Mouse (Mus musculus) limb, embryonic 12.5 days (tissue): ENCODE measurements around the gene Itpr2. TPM values are rescaled to one million over a fixed set of nuclear protein-coding genes. Genes with fewer than 3 reads are reported as not detected.

Source experiments
- ATAC-seq: fragments of 200-750 bp; cut with Nextera tagmentation; 2 replicates; pipeline ENCODE4 v1.8.0; 2017; ENCODE audit warnings: low read depth, moderate TSS enrichment; ENCODE audit not compliant: insufficient number of reproducible peaks, insufficient read depth, low FRiP score, low TSS enrichment
- H3K27ac ChIP-seq: fragments of 300-500 bp; sonication (generic); 2 replicates; pipeline ENCODE4 v1.5.1; 2016; ENCODE audit warnings: mild to moderate bottlenecking, moderate library complexity
- H3K27me3 ChIP-seq: fragments of 300-500 bp; sonication (generic); 2 replicates; pipeline ENCODE4 v1.6.1; 2016; ENCODE audit warnings: mild to moderate bottlenecking, moderate library complexity
- H3K36me3 ChIP-seq: fragments of 300-500 bp; sonication (generic); 2 replicates; pipeline ENCODE4 v1.6.1; 2016; ENCODE audit warnings: mild to moderate bottlenecking, moderate library complexity
- H3K4me1 ChIP-seq: fragments of 300-500 bp; sonication (generic); replicated peaks from 2 replicates; pipeline ENCODE4 v1.6.1; 2016
- H3K4me2 ChIP-seq: fragments of 300-500 bp; sonication (generic); 2 replicates; pipeline ENCODE4 v1.6.1; 2016; ENCODE audit warnings: mild to moderate bottlenecking, moderate library complexity
- H3K4me3 ChIP-seq: fragments of 300-500 bp; sonication (generic); replicated peaks from 2 replicates; pipeline ENCODE4 v1.5.1; 2016; ENCODE audit warnings: mild to moderate bottlenecking
- H3K9ac ChIP-seq: fragments of 300-500 bp; sonication (generic); replicated peaks from 2 replicates; pipeline ENCODE4 v1.6.1; 2016; ENCODE audit warnings: mild to moderate bottlenecking, moderate library complexity
- H3K9me3 ChIP-seq: fragments of 300-500 bp; sonication (generic); 2 replicates; pipeline ENCODE4 v1.6.1; 2016; ENCODE audit warnings: mild to moderate bottlenecking, moderate library complexity
- WGBS: fragments of 180-500 bp; shearing (Covaris S2); methylation state at CpG from one replicate; pipeline ENCODE4 v1.1.7; 2016; 5-methylcytosine and 5-hydroxymethylcytosine counted together
- polyA plus RNA-seq: library from polyadenylated mRNA; unstranded; fragments of >200 nt; fragmentation: Nextera tagmentation; extraction: Ambion mirVana; gene quantifications from 2 replicates; pipeline ENCODE4 v1.2.1, GENCODE M21; 2016

Itpr2 gene
- polyA plus RNA-seq, 1 experiment from 2014 or later, result 7.0 TPM

- H3K36me3 ChIP-seq, result no peaks in the 10 kb centered on the region
- no peaks in the 10 kb centered on the region for H3K4me1 ChIP-seq
- H3K27me3 ChIP-seq, result no peaks in the 10 kb centered on the region
- H3K27ac ChIP-seq, result no peak overlapping the region
- H3K9me3 ChIP-seq, result no peaks in the 10 kb centered on the region
- WGBS, result 76% methylated on average over 10 of the region's 10 CpGs
- H3K4me2 ChIP-seq, result no peak overlapping the region
- H3K4me3 ChIP-seq, result no peak overlapping the region
- no peak for ATAC-seq
- H3K9ac ChIP-seq, result no peak overlapping the region
Measured at GRCm38 (mm10) chr6:146439071-146439818, 62.8 kb downstream of the Itpr2 start.

DNA sequence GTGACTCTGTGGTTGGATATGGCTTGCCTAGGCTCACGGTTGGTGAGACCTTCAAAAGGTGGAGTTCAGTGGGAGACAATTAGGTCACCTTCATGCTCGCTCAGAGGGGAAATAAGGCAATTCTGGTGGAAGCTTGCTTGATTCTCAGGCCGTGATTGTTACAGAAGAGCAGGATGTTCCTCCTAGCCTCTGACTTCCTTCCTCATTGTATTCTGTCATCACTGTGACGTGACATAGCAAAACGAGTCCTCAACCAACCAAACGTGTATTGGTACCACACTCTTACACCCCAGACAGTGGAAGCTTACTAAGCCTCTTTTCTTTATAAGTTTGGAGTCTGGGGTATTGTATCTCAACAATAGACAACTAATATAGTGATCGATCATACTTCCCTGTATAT is 64.0 kb downstream of the Itpr2 start:
- H3K27me3 ChIP-seq, result no peaks in the 10 kb centered on the region
- H3K9ac ChIP-seq, result no peak overlapping the region
- no peak overlapping the region for H3K4me2 ChIP-seq
- ATAC-seq, result no peak
- H3K36me3 ChIP-seq, result no peaks in the 10 kb centered on the region
- no peak overlapping the region for H3K27ac ChIP-seq
- H3K4me3 ChIP-seq, result no peak overlapping the region
- H3K4me1 ChIP-seq, result no peaks in the 10 kb centered on the region
- no peaks in the 10 kb centered on the region for H3K9me3 ChIP-seq
- WGBS, result 84% methylated on average over 7 of the region's 7 CpGs

DNA sequence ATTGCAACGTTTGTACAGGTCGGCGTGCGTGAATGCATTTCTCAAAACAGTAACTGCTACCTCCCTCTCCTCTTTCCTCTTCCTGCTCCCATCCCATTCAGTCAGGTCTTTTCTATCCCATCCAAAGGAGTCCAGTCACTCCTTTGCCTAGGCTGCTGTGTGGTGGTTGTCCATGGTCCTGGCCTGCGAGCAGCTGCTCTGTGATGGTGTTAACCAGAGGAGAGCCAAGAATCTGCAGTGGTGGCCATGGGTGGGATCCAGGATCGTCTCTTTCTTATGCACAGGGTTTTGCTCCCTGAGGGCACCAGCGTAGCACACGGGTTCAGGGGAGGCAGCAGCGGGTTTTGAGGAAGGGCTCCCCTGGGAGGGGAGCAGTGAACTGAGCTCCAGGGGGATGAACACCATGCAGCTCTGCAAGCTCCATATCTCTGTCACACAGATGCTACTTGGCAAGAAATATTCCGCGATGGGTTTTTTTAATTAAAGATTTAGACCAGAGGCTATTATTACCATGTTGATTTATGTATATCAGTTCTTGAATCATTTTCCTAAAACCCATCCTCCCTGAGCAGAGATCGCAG is 65.0 kb downstream of the Itpr2 start:
- 54% methylated on average over 12 of the region's 12 CpGs for WGBS
- Histone ChIP-seq H3K9ac (no peak overlapping the region), H3K4me3 (no peak overlapping the region), H3K4me2 (no peak overlapping the region), H3K27ac (no peak overlapping the region), H3K27me3 (no peaks in the 10 kb centered on the region), H3K36me3 (no peaks in the 10 kb centered on the region), H3K4me1 (no peaks in the 10 kb centered on the region), H3K9me3 (no peaks in the 10 kb centered on the region)
- ATAC-seq, result no peak

GRCm38 (mm10) chr6:146434217-146434616 is 67.8 kb downstream of the Itpr2 start:
- Histone ChIP-seq H3K9ac (no peak overlapping the region), H3K4me2 (no peak overlapping the region), H3K4me3 (no peak overlapping the region), H3K36me3 (no peaks in the 10 kb centered on the region), H3K27ac (no peak overlapping the region), H3K4me1 (0 out of 2 replicates have a peak, but pooled peaks cover 4% of the 10 kb centered on the region), H3K9me3 (no peaks in the 10 kb centered on the region), H3K27me3 (no peaks in the 10 kb centered on the region)
- 89% methylated on average over 2 of the region's 2 CpGs for WGBS
- ATAC-seq, result no peak

- H3K27me3 ChIP-seq, result no peaks in the 10 kb centered on the region
- H3K4me1 ChIP-seq, result 0 out of 2 replicates have a peak, but pooled peaks cover 4% of the 10 kb centered on the region
- H3K4me3 ChIP-seq, result no peak overlapping the region
- no peak for ATAC-seq
- H3K27ac ChIP-seq, result no peak overlapping the region
- H3K9me3 ChIP-seq, result no peaks in the 10 kb centered on the region
- WGBS, result 73% methylated on average over 8 of the region's 8 CpGs
- no peak overlapping the region for H3K9ac ChIP-seq
- H3K36me3 ChIP-seq, result no peaks in the 10 kb centered on the region
- no peak overlapping the region for H3K4me2 ChIP-seq
Measured at GRCm38 (mm10) chr6:146432218-146432865, 69.7 kb downstream of the Itpr2 start.

DNA sequence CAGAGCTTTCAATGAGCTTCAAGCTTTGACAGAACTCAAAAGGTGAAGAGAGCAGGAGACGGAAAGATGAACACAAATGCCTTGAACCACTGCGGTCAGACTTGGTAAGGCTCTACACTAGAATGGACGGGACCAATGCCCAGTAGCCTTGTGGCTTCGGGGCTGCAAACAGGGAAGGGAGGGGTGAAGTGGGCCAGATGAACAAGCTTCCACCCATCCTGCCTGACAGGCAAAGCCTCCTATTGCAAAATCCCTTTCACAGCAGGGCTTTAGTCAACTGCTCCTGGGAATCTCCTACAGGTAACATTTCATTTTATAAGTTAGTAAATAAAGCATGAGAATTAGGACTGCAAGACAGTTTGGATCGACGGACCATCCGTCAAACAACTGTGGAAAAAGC is 70.2 kb downstream of the Itpr2 start:
- ATAC-seq, result no peak
- Histone ChIP-seq H3K9me3 (no peaks in the 10 kb centered on the region), H3K36me3 (no peaks in the 10 kb centered on the region), H3K4me1 (0 out of 2 replicates have a peak, but pooled peaks cover 4% of the 10 kb centered on the region), H3K4me2 (no peak overlapping the region), H3K27ac (no peak overlapping the region), H3K4me3 (no peak overlapping the region), H3K9ac (no peak overlapping the region), H3K27me3 (no peaks in the 10 kb centered on the region)
- WGBS, result 85% methylated on average over 7 of the region's 7 CpGs

GRCm38 (mm10) chr6:146429694-146430380 is 72.2 kb downstream of the Itpr2 start:
- Histone ChIP-seq H3K27me3 (no peaks in the 10 kb centered on the region), H3K27ac (no peak overlapping the region), H3K9me3 (no peaks in the 10 kb centered on the region), H3K4me1 (peaks cover 4% of the 10 kb centered on the region; the same call in 1 of the 2 replicates), H3K4me2 (no peak overlapping the region), H3K9ac (no peak overlapping the region), H3K4me3 (no peak overlapping the region), H3K36me3 (no peaks in the 10 kb centered on the region)
- WGBS, result 51% methylated on average over 9 of the region's 9 CpGs
- ATAC-seq, result peak; percentile 37; the same call in 1 of the 2 replicates

DNA sequence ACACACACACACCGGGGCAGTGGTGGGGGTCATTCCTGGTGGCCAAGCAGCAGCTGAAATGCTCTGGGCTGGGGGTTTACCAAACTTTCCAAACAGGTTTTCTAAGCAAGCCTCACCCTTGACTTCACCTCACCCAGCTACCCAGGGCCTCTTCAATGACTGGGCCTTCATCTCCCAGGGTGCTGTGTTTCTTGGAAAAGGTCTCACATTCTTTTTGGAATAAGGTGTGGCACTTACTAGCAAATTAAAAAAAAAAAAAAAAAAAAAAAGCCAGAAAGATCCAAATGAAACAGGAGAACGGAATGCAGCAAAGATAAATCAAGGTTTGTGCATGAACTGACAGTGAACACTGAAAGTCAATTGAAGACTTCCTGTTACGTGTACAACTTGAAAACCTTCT is 77.2 kb downstream of the Itpr2 start:
- 78% methylated on average over 3 of the region's 3 CpGs for WGBS

GRCm38 (mm10) chr6:146424326-146424725 is 77.7 kb downstream of the Itpr2 start:
- Histone ChIP-seq H3K4me2 (no peak overlapping the region), H3K9me3 (no peaks in the 10 kb centered on the region), H3K27me3 (no peaks in the 10 kb centered on the region), H3K9ac (no peak overlapping the region), H3K27ac (peak overlapping the region; percentile 23; the same call in 1 of the 2 replicates), H3K36me3 (no peaks in the 10 kb centered on the region), H3K4me1 (no peaks in the 10 kb centered on the region; the same call in 1 of the 2 replicates), H3K4me3 (no peak overlapping the region)
- WGBS, result 82% methylated on average over 6 of the region's 6 CpGs
- no peak for ATAC-seq

More for the DNA sequence above, 77.2 kb downstream of the Itpr2 start:
- H3K4me3 ChIP-seq, result no peak overlapping the region
- no peak overlapping the region for H3K9ac ChIP-seq
- H3K4me2 ChIP-seq, result no peak overlapping the region
- no peak for ATAC-seq
- no peaks in the 10 kb centered on the region for H3K27me3 ChIP-seq
- peaks cover 3% of the 10 kb centered on the region; the same call in 1 of the 2 replicates for H3K4me1 ChIP-seq
- H3K9me3 ChIP-seq, result no peaks in the 10 kb centered on the region
- no peaks in the 10 kb centered on the region for H3K36me3 ChIP-seq
- peak overlapping the region; percentile 23; the same call in 1 of the 2 replicates for H3K27ac ChIP-seq

DNA sequence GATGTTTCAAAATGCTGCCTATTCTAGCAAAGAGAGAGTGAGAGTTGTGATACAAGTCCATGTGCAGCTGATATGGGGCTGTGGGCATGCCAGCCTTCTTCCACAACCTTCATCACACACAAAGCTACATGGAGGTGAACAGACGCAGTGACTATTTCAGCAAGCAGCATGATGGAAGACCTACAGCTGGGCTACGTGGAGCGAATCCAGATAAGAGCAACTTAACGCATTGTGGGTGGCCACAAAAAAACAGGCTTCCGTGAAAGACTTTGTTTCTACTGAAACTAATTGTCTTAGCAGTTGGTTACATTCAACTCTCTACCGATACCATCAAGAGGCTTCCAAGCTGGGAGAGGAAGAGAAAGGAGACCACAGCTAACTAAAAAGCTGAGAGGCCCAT is 81.3 kb downstream of the Itpr2 start:
- Histone ChIP-seq H3K27me3 (no peaks in the 10 kb centered on the region), H3K36me3 (no peaks in the 10 kb centered on the region), H3K4me3 (no peak overlapping the region), H3K9me3 (no peaks in the 10 kb centered on the region), H3K4me1 (no peaks in the 10 kb centered on the region), H3K27ac (no peak overlapping the region), H3K9ac (no peak overlapping the region), H3K4me2 (no peak overlapping the region)
- 72% methylated on average over 6 of the region's 6 CpGs for WGBS
- no peak for ATAC-seq

DNA sequence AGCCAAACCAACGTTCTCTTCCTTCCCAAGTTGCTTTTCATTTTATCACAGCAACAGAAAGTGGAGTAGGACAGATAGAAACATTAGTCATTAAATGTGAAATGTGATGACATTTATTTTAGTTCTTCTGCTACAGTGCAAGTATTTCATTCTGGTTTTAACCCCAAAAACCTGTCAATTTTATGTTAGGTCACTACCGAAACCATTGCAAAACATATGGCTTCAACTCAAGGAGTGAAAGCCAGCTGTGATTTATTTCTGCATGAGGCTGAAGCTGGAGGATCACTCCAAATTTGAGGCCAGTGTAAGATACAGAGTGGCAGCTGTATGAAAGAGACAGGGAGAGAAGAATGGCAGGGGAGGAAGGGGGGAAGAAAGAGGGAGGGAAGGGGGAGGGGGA is 85.6 kb downstream of the Itpr2 start:
- no peaks in the 10 kb centered on the region for H3K27me3 ChIP-seq
- H3K27ac ChIP-seq, result no peak overlapping the region
- no peaks in the 10 kb centered on the region for H3K36me3 ChIP-seq
- WGBS, result 78% methylated on average over 2 of the region's 2 CpGs
- no peak overlapping the region for H3K9ac ChIP-seq
- H3K9me3 ChIP-seq, result no peaks in the 10 kb centered on the region
- H3K4me1 ChIP-seq, result peaks cover 22% of the 10 kb centered on the region
- no peak overlapping the region for H3K4me2 ChIP-seq
- H3K4me3 ChIP-seq, result no peak overlapping the region
- ATAC-seq, result no peak
